Mouse (Mus musculus): ENCODE data around the gene Map7d3. TPM values are rescaled to one million over a fixed set of nuclear protein-coding genes. Genes with fewer than 3 reads are reported as not detected.

Map7d3 gene
- 0.52 and 0.63 TPM in 2 replicates for polyA plus RNA-seq (2015; fragmentation: Nextera tagmentation; extraction: Ambion mirVana)

- Histone ChIP-seq H3K4me1 (no peaks in the 10 kb centered on the region; the same call in 1 of the 2 replicates), H3K27ac (replicated peaks) (no peak within 1 kb of the TSS), H3K4me3 (replicated peaks) (peak within 1 kb of the TSS; percentile 40), H3K9me3 (replicated peaks) (no peaks in the 10 kb centered on the region), H3K27me3 (replicated peaks) (no peaks in the 10 kb centered on the region), H3K9ac (replicated peaks) (no peak within 1 kb of the TSS), H3K36me3 (no peaks in the 10 kb centered on the region), H3K4me2 (peak within 1 kb of the TSS; percentile 68)
- ATAC-seq (ENCODE audit: low FRiP score), result peak; percentile 45; the same call in 1 of the 2 replicates
- 16% methylated on average over 35 of the region's 35 CpGs for WGBS
These were observed at the start of gene Map7d3 for GRCm38 (mm10) chrX:56821765-56822603. Gene Map7d3 (minus strand): TSS chrX:56822326.

GRCm38 (mm10) chrX:56869863-56870262 lies 47.7 kb upstream of the Map7d3 start, which contains the start of gene Adgrg4:
Gene Adgrg4 (plus strand): TSS chrX:56870163.
- Histone ChIP-seq H3K4me3 (replicated peaks) (no peak within 1 kb of the TSS), H3K36me3 (no peaks in the 10 kb centered on the region), H3K9ac (replicated peaks) (no peak within 1 kb of the TSS), H3K9me3 (replicated peaks) (no peaks in the 10 kb centered on the region), H3K4me1 (no peaks in the 10 kb centered on the region), H3K27me3 (replicated peaks) (no peaks in the 10 kb centered on the region), H3K4me2 (no peak within 1 kb of the TSS), H3K27ac (replicated peaks) (no peak within 1 kb of the TSS)
- 61% methylated on average over 2 of the region's 2 CpGs for WGBS
- no peak for ATAC-seq (ENCODE audit: low FRiP score)

DNA sequence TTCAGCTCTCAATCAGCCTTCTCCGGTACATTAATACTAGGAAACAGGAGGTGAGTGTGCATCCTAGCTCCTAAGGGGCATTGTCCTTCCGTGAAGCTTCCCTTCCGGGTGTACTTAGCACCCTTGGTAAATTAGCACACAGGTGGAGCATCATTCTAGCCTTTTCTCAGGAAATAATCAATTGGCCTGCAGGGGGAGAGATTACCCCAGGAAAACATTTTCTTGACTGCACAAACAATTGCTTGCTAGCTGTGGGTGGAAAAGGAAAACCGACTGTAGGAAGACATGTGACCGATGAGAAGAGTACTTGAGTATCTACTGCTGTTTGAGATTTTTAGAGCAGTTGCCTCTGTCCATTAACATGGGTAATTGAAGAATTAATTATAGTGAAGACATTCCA lies 19.1 kb upstream of the Map7d3 start:
- Histone ChIP-seq H3K27ac (replicated peaks) (no peak overlapping the region), H3K4me2 (no peak overlapping the region), H3K27me3 (replicated peaks) (no peaks in the 10 kb centered on the region), H3K4me1 (no peaks in the 10 kb centered on the region), H3K36me3 (no peaks in the 10 kb centered on the region), H3K9ac (replicated peaks) (no peak overlapping the region), H3K9me3 (replicated peaks) (no peaks in the 10 kb centered on the region), H3K4me3 (replicated peaks) (no peak overlapping the region)
- WGBS, result 62% methylated on average over 5 of the region's 5 CpGs
- no peak for ATAC-seq (ENCODE audit: low FRiP score)

- ATAC-seq (ENCODE audit: low FRiP score), result no peak
- H3K4me1 ChIP-seq, result no peaks in the 10 kb centered on the region
These were observed 17.2 kb upstream of the Map7d3 start for GRCm38 (mm10) chrX:56839369-56839768.

DNA sequence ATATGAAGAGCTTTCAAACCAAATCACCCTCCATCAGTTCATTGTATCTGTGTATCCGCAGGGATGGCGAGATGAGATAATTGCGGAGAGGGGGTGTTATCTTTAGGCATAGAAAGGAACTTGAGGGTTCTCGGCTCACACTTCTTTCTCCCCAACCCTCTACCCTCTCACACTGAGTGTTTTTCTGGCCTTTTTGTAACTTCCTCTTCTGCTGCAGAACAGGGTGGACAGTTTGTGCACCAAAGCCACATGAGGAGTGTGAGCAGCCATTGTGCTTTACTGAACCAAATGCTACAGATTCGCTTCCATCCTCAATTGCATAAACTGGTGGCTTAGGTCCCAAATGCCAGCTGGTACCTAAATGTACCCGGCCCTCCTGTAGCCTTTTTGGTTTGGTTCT lies 13.7 kb upstream of the Map7d3 start:
- Histone ChIP-seq H3K4me3 (replicated peaks) (no peak overlapping the region), H3K27ac (replicated peaks) (no peak overlapping the region), H3K36me3 (no peaks in the 10 kb centered on the region), H3K9me3 (replicated peaks) (no peaks in the 10 kb centered on the region), H3K4me1 (no peaks in the 10 kb centered on the region), H3K4me2 (no peak overlapping the region), H3K27me3 (replicated peaks) (no peaks in the 10 kb centered on the region), H3K9ac (replicated peaks) (no peak overlapping the region)
- ATAC-seq (ENCODE audit: low FRiP score), result no peak
- 89% methylated on average over 6 of the region's 6 CpGs for WGBS

More at GRCm38 (mm10) chrX:56839369-56839768, 17.2 kb upstream of the Map7d3 start:
- Histone ChIP-seq H3K9me3 (replicated peaks) (no peaks in the 10 kb centered on the region), H3K27me3 (replicated peaks) (no peaks in the 10 kb centered on the region), H3K4me3 (replicated peaks) (no peak overlapping the region), H3K9ac (replicated peaks) (no peak overlapping the region), H3K36me3 (no peaks in the 10 kb centered on the region), H3K27ac (replicated peaks) (no peak overlapping the region), H3K4me2 (no peak overlapping the region)

- no peak overlapping the region for H3K4me3 ChIP-seq (replicated peaks)
- H3K4me1 ChIP-seq, result no peaks in the 10 kb centered on the region
- no peak overlapping the region for H3K27ac ChIP-seq (replicated peaks)
- H3K27me3 ChIP-seq (replicated peaks), result no peaks in the 10 kb centered on the region
- no peak overlapping the region for H3K4me2 ChIP-seq
- WGBS, result 84% methylated on average over 6 of the region's 6 CpGs
- no peak for ATAC-seq (ENCODE audit: low FRiP score)
- no peaks in the 10 kb centered on the region for H3K9me3 ChIP-seq (replicated peaks)
- H3K36me3 ChIP-seq, result no peaks in the 10 kb centered on the region
- H3K9ac ChIP-seq (replicated peaks), result no peak overlapping the region
These were observed 5.4 kb upstream of the Map7d3 start for GRCm38 (mm10) chrX:56827492-56827891.

DNA sequence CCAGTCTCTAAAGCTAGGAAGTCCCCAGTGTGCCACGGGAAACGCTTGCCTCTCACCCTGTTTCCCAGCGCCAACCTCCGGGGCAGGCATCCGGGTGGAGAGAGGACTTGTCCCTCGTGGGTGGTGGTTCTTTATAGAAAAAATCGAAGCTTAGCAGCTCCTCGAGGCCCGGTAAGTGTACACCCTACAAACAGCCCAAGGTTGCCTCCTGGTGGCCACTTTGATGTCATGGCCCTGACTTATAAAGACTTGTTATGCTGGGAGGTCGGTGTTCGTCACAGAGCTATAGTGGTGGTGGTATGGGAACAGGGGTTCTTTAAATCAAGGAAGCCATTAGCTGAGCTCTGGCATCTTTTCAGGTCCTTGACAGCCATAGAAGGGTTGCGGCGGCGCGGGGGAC lies 30.9 kb downstream of the Map7d3 start:
- no peak overlapping the region for H3K9ac ChIP-seq (replicated peaks)
- H3K36me3 ChIP-seq, result peaks cover 11% of the 10 kb centered on the region
- H3K27me3 ChIP-seq (replicated peaks), result no peaks in the 10 kb centered on the region
- no peaks in the 10 kb centered on the region for H3K9me3 ChIP-seq (replicated peaks)
- no peak overlapping the region for H3K27ac ChIP-seq (replicated peaks)
- H3K4me2 ChIP-seq, result no peak overlapping the region
- WGBS, result 49% methylated on average over 15 of the region's 15 CpGs
- no peak overlapping the region for H3K4me3 ChIP-seq (replicated peaks)
- H3K4me1 ChIP-seq, result no peaks in the 10 kb centered on the region
- ATAC-seq (ENCODE audit: low FRiP score), result peak; percentile 70; the same call in 1 of the 2 replicates

DNA sequence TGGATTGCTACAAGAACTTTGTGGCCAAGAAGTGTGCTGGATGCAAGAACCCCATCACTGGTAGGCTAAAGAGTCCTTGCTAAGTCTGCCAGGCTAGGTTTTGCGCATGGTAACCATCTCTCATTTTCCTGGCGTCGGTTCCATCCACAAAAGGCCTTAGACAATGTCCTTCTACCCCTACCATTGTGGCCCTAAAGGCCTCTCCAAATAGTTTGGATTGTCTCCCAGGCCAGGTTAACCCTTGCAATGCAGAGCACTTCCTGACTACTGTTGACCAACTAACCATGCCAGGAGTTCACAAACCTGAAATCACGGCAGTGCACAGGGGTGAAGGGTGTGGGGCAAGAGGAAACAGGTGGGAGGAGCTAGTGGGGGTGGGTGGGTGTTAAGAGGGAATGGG lies 31.5 kb downstream of the Map7d3 start:
- no peak overlapping the region for H3K27ac ChIP-seq (replicated peaks)
- H3K27me3 ChIP-seq (replicated peaks), result no peaks in the 10 kb centered on the region
- H3K9me3 ChIP-seq (replicated peaks), result no peaks in the 10 kb centered on the region
- no peaks in the 10 kb centered on the region for H3K4me1 ChIP-seq
- no peak overlapping the region for H3K4me3 ChIP-seq (replicated peaks)
- ATAC-seq (ENCODE audit: low FRiP score), result no peak
- H3K4me2 ChIP-seq, result no peak overlapping the region
- no peak overlapping the region for H3K9ac ChIP-seq (replicated peaks)
- WGBS, result 74% methylated on average over 4 of the region's 4 CpGs
- H3K36me3 ChIP-seq, result peaks cover 11% of the 10 kb centered on the region

GRCm38 (mm10) chrX:56787486-56787885 lies 34.6 kb downstream of the Map7d3 start:
- H3K9me3 ChIP-seq (replicated peaks), result no peaks in the 10 kb centered on the region
- no peak for ATAC-seq (ENCODE audit: low FRiP score)
- no peaks in the 10 kb centered on the region for H3K4me1 ChIP-seq
- no peak overlapping the region for H3K4me2 ChIP-seq
- no peak overlapping the region for H3K27ac ChIP-seq (replicated peaks)
- peaks cover 7% of the 10 kb centered on the region for H3K36me3 ChIP-seq
- no peak overlapping the region for H3K4me3 ChIP-seq (replicated peaks)
- no peaks in the 10 kb centered on the region for H3K27me3 ChIP-seq (replicated peaks)
- WGBS, result 70% methylated on average over 3 of the region's 3 CpGs
- no peak overlapping the region for H3K9ac ChIP-seq (replicated peaks)

DNA sequence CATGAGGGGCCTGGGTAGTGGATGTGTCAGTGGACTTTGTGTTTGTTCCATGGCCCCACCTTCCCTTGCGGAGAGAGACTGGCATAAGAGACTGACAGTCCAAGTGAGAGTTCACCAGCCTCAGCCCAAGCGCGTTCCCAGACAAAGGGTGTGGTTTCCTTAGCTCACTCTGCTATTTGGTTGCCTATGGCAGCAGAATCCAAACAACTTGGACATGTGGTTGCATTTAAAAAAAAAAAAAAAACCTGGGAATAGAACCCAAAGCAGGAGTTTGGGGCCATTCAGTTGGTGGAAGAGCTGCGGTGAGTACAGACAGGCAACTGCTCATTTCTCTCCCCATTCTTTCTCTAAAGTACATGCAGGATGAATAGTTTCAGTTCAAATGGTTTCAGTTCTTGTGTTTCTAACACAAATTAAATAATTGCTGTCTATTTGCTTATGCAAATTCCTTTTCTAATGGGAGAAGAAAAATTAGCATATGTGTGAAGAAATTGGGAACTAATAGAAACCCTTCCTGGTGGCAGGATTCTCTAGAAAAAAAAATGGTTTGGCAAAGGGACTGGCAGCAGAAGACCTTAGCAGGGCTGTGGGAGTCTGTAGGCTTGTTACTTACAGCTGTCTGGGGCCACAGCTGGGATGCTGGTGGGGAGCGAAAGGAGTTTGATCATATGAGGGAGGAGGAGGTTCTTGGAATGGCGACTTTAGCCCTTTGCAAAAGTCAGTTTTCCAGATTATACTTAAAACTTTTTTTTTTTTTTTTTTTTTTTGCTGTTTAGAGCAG lies 35.7 kb downstream of the Map7d3 start:
- Histone ChIP-seq H3K27ac (replicated peaks) (no peak overlapping the region), H3K4me2 (no peak overlapping the region), H3K27me3 (replicated peaks) (no peaks in the 10 kb centered on the region), H3K9me3 (replicated peaks) (no peaks in the 10 kb centered on the region), H3K36me3 (peaks cover 7% of the 10 kb centered on the region), H3K4me1 (no peaks in the 10 kb centered on the region), H3K4me3 (replicated peaks) (no peak overlapping the region), H3K9ac (replicated peaks) (no peak overlapping the region)
- ATAC-seq (ENCODE audit: low FRiP score), result 0 out of 2 replicates have a peak, but pooled peaks have one; percentile 38
- 67% methylated on average over 6 of the region's 6 CpGs for WGBS

DNA sequence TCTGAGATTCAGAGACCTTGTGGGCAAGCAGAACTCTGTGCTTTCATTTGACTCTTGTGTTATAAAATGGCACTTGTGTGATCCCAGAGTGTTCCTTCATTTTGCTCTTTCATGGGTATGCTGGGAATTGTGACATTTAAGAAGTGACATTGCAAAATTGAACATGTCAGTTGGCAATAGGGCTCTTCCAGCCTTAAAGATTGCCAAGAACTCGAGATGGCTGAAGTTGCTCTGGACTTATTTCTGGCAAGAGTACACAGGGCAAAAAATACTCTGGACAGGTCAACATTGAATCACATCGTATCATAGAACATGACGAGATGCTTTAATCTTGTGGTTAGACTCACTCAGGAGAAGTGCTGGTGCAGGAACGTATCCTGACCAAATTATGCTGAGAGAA lies 48.8 kb downstream of the Map7d3 start:
- no peaks in the 10 kb centered on the region for H3K9me3 ChIP-seq (replicated peaks)
- H3K36me3 ChIP-seq, result no peaks in the 10 kb centered on the region
- no peaks in the 10 kb centered on the region for H3K4me1 ChIP-seq
- H3K27ac ChIP-seq (replicated peaks), result no peak overlapping the region
- H3K4me3 ChIP-seq (replicated peaks), result no peak overlapping the region
- WGBS, result 94% methylated on average over 4 of the region's 4 CpGs
- no peak overlapping the region for H3K9ac ChIP-seq (replicated peaks)
- no peak for ATAC-seq (ENCODE audit: low FRiP score)
- H3K4me2 ChIP-seq, result no peak overlapping the region
- H3K27me3 ChIP-seq (replicated peaks), result no peaks in the 10 kb centered on the region

- no peak overlapping the region for H3K4me3 ChIP-seq (replicated peaks)
- H3K9ac ChIP-seq (replicated peaks), result no peak overlapping the region
- H3K9me3 ChIP-seq (replicated peaks), result no peaks in the 10 kb centered on the region
- H3K36me3 ChIP-seq, result no peaks in the 10 kb centered on the region
- H3K27ac ChIP-seq (replicated peaks), result no peak overlapping the region
- H3K27me3 ChIP-seq (replicated peaks), result no peaks in the 10 kb centered on the region
- no peak overlapping the region for H3K4me2 ChIP-seq
- H3K4me1 ChIP-seq, result no peaks in the 10 kb centered on the region
- 48% methylated on average over 1 of the region's 1 CpGs for WGBS
- no peak for ATAC-seq (ENCODE audit: low FRiP score)
These were observed 50.4 kb downstream of the Map7d3 start for GRCm38 (mm10) chrX:56771751-56772150.

Data from neural tube, embryonic 15.5 days (tissue).